Mouse (Mus musculus): ENCODE results near the gene Vtcn1.
A peak's percentile ranks its signal among the peaks of the same experiment; 100 is the strongest.

Gene Vtcn1

GRCm38 (mm10) chr3:100920611-100921140 lies 95.4 kb downstream of the Vtcn1 start:
- DNase-seq (ENCODE audit: low read depth, low spot score) = no peak

DNA sequence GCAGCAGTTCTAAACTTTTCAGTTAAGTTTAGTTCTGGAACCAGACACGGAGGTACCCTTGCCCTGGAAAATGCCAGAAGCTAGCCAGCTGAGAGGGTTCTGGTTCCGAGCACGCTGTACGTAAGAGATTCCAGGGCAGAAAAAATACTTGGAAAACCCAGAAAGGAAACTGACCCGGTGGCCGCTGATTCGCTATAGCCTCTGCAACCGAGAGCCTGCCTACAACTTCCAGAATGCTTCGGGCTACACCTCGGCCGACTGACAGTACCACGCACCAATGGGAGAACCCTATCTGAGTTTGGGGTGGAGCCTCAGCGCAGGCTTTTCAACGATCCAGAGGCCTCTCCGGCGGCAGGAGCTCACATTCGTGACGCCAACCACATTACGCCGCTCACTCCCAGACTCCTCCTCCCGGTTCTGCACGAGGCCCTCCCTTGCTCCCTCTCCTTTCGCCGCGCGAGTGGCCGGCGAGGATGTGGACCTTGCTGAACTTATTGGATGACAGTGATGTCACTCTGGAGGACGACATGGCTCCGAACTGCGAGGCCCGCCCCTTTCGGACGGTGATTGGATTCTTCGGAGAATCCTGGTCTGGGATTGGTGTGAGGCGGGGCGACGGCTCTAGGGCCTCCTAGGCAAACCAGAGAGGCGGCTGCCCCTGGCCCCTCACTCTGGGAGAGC lies 96.7 kb downstream of the Vtcn1 start, which contains the start of gene Trim45:
Gene Trim45, plus strand, starts transcription at position 378 of the 681 bp plus-strand sequence.
- DNase-seq (ENCODE audit: low read depth, low spot score) = peak; percentile 95

DNA sequence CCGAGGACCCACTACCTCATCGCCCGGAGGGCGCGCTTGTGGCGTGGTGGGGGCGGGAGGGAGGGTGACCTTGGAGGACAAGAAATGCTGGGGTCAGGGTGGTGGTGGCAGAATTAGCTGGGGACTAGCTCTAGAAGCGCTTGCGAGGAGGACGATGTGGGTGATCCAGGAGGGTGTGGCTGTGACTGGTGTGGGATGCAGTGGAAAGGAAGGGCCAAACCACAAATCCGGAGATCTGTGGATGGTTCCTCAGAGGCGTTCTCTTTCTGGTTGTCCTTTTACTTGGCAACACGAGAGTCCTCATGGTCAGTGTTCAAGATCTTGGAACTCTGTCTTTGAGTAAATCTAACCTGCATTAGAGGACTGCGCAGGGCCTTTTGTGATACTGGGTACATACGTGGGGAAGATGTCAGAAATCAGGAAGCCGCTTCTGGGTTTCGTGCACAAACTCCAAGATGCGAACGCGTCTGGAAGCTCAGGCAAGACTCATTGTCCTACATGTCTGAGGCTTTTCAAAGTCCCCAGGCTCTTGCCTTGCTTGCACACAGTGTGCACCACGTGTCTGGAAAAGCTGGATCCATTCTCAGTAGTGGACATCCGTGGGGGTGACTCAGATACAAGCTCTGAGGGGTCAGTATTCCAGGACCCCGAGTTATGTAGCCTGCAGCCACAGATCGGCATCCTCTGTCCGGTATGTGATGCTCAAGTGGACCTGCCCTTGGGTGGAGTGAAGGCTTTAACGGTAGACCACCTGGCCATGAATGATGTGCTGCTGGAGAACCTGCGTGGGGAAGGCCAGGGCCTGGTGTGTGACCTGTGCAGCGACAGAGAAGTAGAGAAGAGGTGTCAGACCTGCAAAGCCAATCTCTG lies 97.5 kb downstream of the Vtcn1 start:
- no peak for DNase-seq (ENCODE audit: low read depth, low spot score)

DNA sequence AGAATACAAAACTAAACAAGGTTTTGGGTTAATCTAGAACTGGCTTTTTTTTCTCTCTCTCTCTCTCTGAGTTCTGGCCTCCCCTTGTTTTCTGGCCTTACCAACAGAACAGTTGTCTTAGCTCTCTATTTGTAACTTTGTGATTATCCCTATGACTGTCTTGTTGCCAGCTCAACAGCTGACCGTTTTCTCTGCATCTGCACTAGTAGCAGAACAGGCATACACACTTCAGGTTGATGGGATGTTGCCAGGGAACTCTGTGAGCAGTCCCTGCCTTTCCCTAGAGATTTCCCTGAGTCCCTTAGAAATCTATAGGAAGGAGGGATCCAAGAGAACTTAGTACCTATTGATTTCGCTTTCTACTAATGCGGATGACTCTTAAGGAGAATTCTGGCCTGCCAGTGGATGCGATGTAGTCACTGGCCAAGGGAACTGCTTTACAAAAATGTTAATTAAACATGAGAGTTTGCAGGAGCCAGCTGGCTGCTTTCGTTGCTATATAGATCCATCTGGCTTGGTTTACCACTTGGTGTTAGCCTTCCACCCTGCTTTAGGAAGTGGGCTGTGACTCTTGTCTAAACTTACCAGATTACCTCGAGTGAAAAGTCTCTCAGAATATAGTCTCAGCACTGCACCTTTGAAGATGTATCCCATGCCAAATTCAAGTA lies 98.9 kb downstream of the Vtcn1 start:
- no peak for DNase-seq (ENCODE audit: low read depth, low spot score)

- DNase-seq (ENCODE audit: low read depth, low spot score) = no peak
Measured at GRCm38 (mm10) chr3:100925176-100925575, 99.9 kb downstream of the Vtcn1 start.

GRCm38 (mm10) chr3:100931332-100932076 lies 106.2 kb downstream of the Vtcn1 start:
- DNase-seq (ENCODE audit: low read depth, low spot score) = no peak

GRCm38 (mm10) chr3:100932077-100932944 lies 107.1 kb downstream of the Vtcn1 start:
- peak; percentile 59 for DNase-seq (ENCODE audit: low read depth, low spot score)

GRCm38 (mm10) chr3:100935521-100935920 lies 110.3 kb downstream of the Vtcn1 start:
- no peak for DNase-seq (ENCODE audit: low read depth, low spot score)

DNA sequence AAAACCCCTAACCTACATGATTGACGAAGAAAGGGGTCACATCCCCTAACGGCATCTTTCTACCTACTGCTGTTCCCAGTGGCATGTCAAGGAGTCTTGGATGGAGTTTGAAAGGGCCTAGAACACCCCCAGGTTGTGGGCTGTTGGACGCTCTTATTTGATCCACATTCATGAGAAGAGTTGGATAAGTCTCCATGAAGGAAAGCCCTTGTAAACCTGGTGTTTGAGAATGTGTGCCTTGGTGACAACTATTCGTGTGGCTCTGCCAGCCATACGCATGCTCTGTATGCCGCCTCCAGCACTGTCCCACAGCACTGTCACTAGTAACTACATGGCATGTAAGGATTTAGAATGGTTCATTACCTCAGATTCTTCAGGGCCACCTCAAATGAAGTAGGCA lies 110.9 kb downstream of the Vtcn1 start:
- DNase-seq (ENCODE audit: low read depth, low spot score) = no peak

- DNase-seq (ENCODE audit: low read depth, low spot score) = no peak
Measured at GRCm38 (mm10) chr3:100938211-100938610, 113.0 kb downstream of the Vtcn1 start.

- DNase-seq (ENCODE audit: low read depth, low spot score) = no peak
Measured at GRCm38 (mm10) chr3:100940496-100941037, 115.3 kb downstream of the Vtcn1 start.
